Mouse (Mus musculus): Measurements from ENCODE around the gene Erp44. TPM values are rescaled to one million over a fixed set of nuclear protein-coding genes. Genes with fewer than 3 reads are reported as not detected.
A peak's percentile ranks its signal among the peaks of the same experiment; 100 is the strongest.

Erp44 gene
- 58.5 and 69.5 TPM in 2 replicates for polyA plus RNA-seq (2014; fragmentation: Nextera tagmentation; extraction: Ambion mirVana)

GRCm38 (mm10) chr4:48279498-48280134 lies at the start of gene Erp44, which contains the start of gene Invs:
Erp44 (minus strand) TSS chr4:48279558.
Invs (plus strand) TSS chr4:48279760.
- H3K4me3 ChIP-seq (ENCODE audit: low read depth, low read length), result peak within 1 kb of the TSS; percentile 64
- H3K36me3 ChIP-seq (ENCODE audit: control insufficient read depth, insufficient read depth, low read length), result no peaks in the 10 kb centered on the region
- H3K9me3 ChIP-seq (replicated peaks; ENCODE audit: control insufficient read depth, low read length), result no peaks in the 10 kb centered on the region
- under 1% methylated on average over 41 of the region's 41 CpGs for WGBS (ENCODE audit: insufficient replicate concordance)
- peak within 1 kb of the TSS; percentile 88 for H3K9ac ChIP-seq (ENCODE audit: low read depth, low read length)
- peaks cover 3% of the 10 kb centered on the region; the same call in 1 of the 2 replicates for H3K4me1 ChIP-seq (ENCODE audit: control insufficient read depth, insufficient read depth, low read length)
- no peaks in the 10 kb centered on the region for H3K27me3 ChIP-seq (ENCODE audit: control insufficient read depth, insufficient read depth, low read length)
- peak; percentile 99 for ATAC-seq (replicated peaks; ENCODE audit: insufficient number of reproducible peaks, low FRiP score, low TSS enrichment)
- H3K4me2 ChIP-seq, result peak within 1 kb of the TSS; percentile 74
- H3K27ac ChIP-seq (ENCODE audit: low read depth, low read length), result peak within 1 kb of the TSS; percentile 59

GRCm38 (mm10) chr4:48328042-48328441 lies 48.7 kb upstream of the Erp44 start:
- no peak overlapping the region for H3K4me2 ChIP-seq
- H3K9ac ChIP-seq (ENCODE audit: low read depth, low read length), result no peak overlapping the region
- 57% methylated on average over 2 of the region's 2 CpGs for WGBS (ENCODE audit: insufficient replicate concordance)
- no peak overlapping the region for H3K27ac ChIP-seq (ENCODE audit: low read depth, low read length)
- no peaks in the 10 kb centered on the region for H3K27me3 ChIP-seq (ENCODE audit: control insufficient read depth, insufficient read depth, low read length)
- no peaks in the 10 kb centered on the region for H3K9me3 ChIP-seq (replicated peaks; ENCODE audit: control insufficient read depth, low read length)
- H3K36me3 ChIP-seq (ENCODE audit: control insufficient read depth, insufficient read depth, low read length), result no peaks in the 10 kb centered on the region
- H3K4me3 ChIP-seq (ENCODE audit: low read depth, low read length), result no peak overlapping the region
- no peak for ATAC-seq (replicated peaks; ENCODE audit: insufficient number of reproducible peaks, low FRiP score, low TSS enrichment)
- H3K4me1 ChIP-seq (ENCODE audit: control insufficient read depth, insufficient read depth, low read length), result no peaks in the 10 kb centered on the region

DNA sequence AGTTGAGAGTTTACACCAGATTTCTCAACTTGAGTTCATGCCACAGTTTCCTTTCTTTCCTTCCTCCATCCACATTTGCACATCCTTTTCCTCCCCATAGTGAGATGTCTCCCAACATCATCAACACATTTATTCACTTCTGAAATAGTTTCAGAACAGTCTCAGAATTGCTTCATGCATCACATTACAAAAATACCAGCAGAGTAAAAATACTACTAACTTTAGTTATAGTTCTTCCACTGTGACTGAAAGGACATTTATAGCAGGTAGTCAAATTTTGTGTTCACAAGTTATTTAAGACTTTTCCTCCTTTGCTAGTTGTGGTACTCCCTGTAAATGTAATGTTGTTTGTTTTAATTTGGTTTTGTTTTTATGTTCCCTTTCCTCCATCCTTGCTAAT lies 47.8 kb upstream of the Erp44 start:
- Histone ChIP-seq H3K4me2 (no peak overlapping the region), H3K9ac (ENCODE audit: low read depth, low read length) (no peak overlapping the region), H3K27me3 (ENCODE audit: control insufficient read depth, insufficient read depth, low read length) (no peaks in the 10 kb centered on the region), H3K27ac (ENCODE audit: low read depth, low read length) (no peak overlapping the region), H3K36me3 (ENCODE audit: control insufficient read depth, insufficient read depth, low read length) (no peaks in the 10 kb centered on the region), H3K9me3 (replicated peaks; ENCODE audit: control insufficient read depth, low read length) (no peaks in the 10 kb centered on the region), H3K4me1 (ENCODE audit: control insufficient read depth, insufficient read depth, low read length) (no peaks in the 10 kb centered on the region), H3K4me3 (ENCODE audit: low read depth, low read length) (no peak overlapping the region)
- ATAC-seq (replicated peaks; ENCODE audit: insufficient number of reproducible peaks, low FRiP score, low TSS enrichment), result no peak

DNA sequence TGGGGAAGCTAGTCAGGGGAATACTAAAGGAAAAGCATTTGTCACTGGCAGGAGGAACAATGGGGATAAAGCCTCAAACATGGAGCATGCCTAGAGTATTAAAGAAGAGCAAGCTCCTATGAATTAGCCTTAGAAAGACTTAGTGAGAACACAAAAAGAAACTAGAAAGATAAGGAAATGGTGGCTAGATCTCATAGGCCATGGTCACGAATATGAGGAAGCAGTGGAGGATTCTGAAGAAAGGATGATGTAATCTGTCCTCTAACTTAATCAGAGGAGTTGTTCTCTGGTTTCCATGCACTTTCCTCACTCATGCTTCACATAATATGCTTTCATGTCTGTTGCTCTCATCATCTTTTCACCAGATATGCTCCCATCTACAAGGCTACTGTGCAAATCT lies 42.7 kb upstream of the Erp44 start:
- ATAC-seq (replicated peaks; ENCODE audit: insufficient number of reproducible peaks, low FRiP score, low TSS enrichment), result no peak

GRCm38 (mm10) chr4:48321276-48321675 lies 41.9 kb upstream of the Erp44 start:
- no peak overlapping the region for H3K27ac ChIP-seq (ENCODE audit: low read depth, low read length)
- H3K4me1 ChIP-seq (ENCODE audit: control insufficient read depth, insufficient read depth, low read length), result no peaks in the 10 kb centered on the region
- 83% methylated on average over 1 of the region's 1 CpGs for WGBS (ENCODE audit: insufficient replicate concordance)
- no peak overlapping the region for H3K4me2 ChIP-seq
- no peak overlapping the region for H3K9ac ChIP-seq (ENCODE audit: low read depth, low read length)
- no peak overlapping the region for H3K4me3 ChIP-seq (ENCODE audit: low read depth, low read length)
- H3K9me3 ChIP-seq (replicated peaks; ENCODE audit: control insufficient read depth, low read length), result no peaks in the 10 kb centered on the region
- no peaks in the 10 kb centered on the region for H3K27me3 ChIP-seq (ENCODE audit: control insufficient read depth, insufficient read depth, low read length)
- no peak for ATAC-seq (replicated peaks; ENCODE audit: insufficient number of reproducible peaks, low FRiP score, low TSS enrichment)
- H3K36me3 ChIP-seq (ENCODE audit: control insufficient read depth, insufficient read depth, low read length), result no peaks in the 10 kb centered on the region

More for the DNA sequence above, 42.7 kb upstream of the Erp44 start:
- 57% methylated on average over 1 of the region's 1 CpGs for WGBS (ENCODE audit: insufficient replicate concordance)
- no peaks in the 10 kb centered on the region for H3K9me3 ChIP-seq (replicated peaks; ENCODE audit: control insufficient read depth, low read length)
- H3K4me1 ChIP-seq (ENCODE audit: control insufficient read depth, insufficient read depth, low read length), result no peaks in the 10 kb centered on the region
- H3K9ac ChIP-seq (ENCODE audit: low read depth, low read length), result no peak overlapping the region
- H3K27me3 ChIP-seq (ENCODE audit: control insufficient read depth, insufficient read depth, low read length), result no peaks in the 10 kb centered on the region
- no peaks in the 10 kb centered on the region for H3K36me3 ChIP-seq (ENCODE audit: control insufficient read depth, insufficient read depth, low read length)
- H3K27ac ChIP-seq (ENCODE audit: low read depth, low read length), result no peak overlapping the region
- no peak overlapping the region for H3K4me2 ChIP-seq
- no peak overlapping the region for H3K4me3 ChIP-seq (ENCODE audit: low read depth, low read length)

GRCm38 (mm10) chr4:48316036-48316435 lies 36.7 kb upstream of the Erp44 start:
- H3K9ac ChIP-seq (ENCODE audit: low read depth, low read length), result no peak overlapping the region
- no peak overlapping the region for H3K4me2 ChIP-seq
- H3K36me3 ChIP-seq (ENCODE audit: control insufficient read depth, insufficient read depth, low read length), result no peaks in the 10 kb centered on the region
- H3K4me3 ChIP-seq (ENCODE audit: low read depth, low read length), result no peak overlapping the region
- no peaks in the 10 kb centered on the region for H3K4me1 ChIP-seq (ENCODE audit: control insufficient read depth, insufficient read depth, low read length)
- no peaks in the 10 kb centered on the region for H3K9me3 ChIP-seq (replicated peaks; ENCODE audit: control insufficient read depth, low read length)
- no peak overlapping the region for H3K27ac ChIP-seq (ENCODE audit: low read depth, low read length)
- H3K27me3 ChIP-seq (ENCODE audit: control insufficient read depth, insufficient read depth, low read length), result no peaks in the 10 kb centered on the region
- no peak for ATAC-seq (replicated peaks; ENCODE audit: insufficient number of reproducible peaks, low FRiP score, low TSS enrichment)
- WGBS (ENCODE audit: insufficient replicate concordance), result 82% methylated on average over 3 of the region's 3 CpGs

GRCm38 (mm10) chr4:48314814-48315213 lies 35.5 kb upstream of the Erp44 start:
- 76% methylated on average over 3 of the region's 3 CpGs for WGBS (ENCODE audit: insufficient replicate concordance)
- no peak overlapping the region for H3K27ac ChIP-seq (ENCODE audit: low read depth, low read length)
- no peak overlapping the region for H3K4me2 ChIP-seq
- no peaks in the 10 kb centered on the region for H3K27me3 ChIP-seq (ENCODE audit: control insufficient read depth, insufficient read depth, low read length)
- H3K9ac ChIP-seq (ENCODE audit: low read depth, low read length), result no peak overlapping the region
- no peak overlapping the region for H3K4me3 ChIP-seq (ENCODE audit: low read depth, low read length)
- H3K4me1 ChIP-seq (ENCODE audit: control insufficient read depth, insufficient read depth, low read length), result no peaks in the 10 kb centered on the region
- no peaks in the 10 kb centered on the region for H3K36me3 ChIP-seq (ENCODE audit: control insufficient read depth, insufficient read depth, low read length)
- no peaks in the 10 kb centered on the region for H3K9me3 ChIP-seq (replicated peaks; ENCODE audit: control insufficient read depth, low read length)
- ATAC-seq (replicated peaks; ENCODE audit: insufficient number of reproducible peaks, low FRiP score, low TSS enrichment), result no peak

DNA sequence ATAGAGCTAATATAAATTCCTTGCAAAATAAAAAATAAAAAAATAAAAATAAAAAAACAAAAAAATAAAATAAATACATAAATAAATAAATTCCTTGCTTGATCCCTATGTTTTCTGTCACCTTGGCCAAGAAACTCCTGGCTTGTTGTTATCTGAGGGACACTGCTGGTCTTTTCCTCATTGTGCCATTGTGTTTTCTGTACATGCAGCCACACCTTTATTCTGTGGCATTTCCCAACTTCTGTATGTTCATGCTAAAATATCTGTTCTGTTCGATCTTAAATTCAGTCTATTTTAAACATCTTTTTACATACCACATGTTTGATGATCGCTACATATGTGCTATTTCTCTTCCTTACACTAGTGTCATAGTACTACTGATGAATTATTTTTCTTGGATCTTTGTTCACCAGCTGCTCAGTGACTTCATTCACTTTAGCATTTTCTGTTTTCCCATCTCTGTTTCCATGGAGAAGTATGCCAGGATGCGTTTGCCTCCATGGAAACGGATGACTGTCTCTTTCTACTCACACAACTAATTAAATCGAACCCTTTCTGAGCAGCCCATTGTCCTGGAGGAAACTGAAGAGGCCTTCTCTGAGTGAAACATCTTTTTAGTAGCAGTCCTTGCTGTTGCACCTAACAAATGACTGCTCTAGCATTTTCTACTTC lies 7.9 kb upstream of the Erp44 start:
- Histone ChIP-seq H3K9ac (ENCODE audit: low read depth, low read length) (no peak overlapping the region), H3K4me2 (no peak overlapping the region), H3K27ac (ENCODE audit: low read depth, low read length) (no peak overlapping the region), H3K9me3 (replicated peaks; ENCODE audit: control insufficient read depth, low read length) (no peaks in the 10 kb centered on the region), H3K27me3 (ENCODE audit: control insufficient read depth, insufficient read depth, low read length) (no peaks in the 10 kb centered on the region), H3K36me3 (ENCODE audit: control insufficient read depth, insufficient read depth, low read length) (no peaks in the 10 kb centered on the region), H3K4me1 (ENCODE audit: control insufficient read depth, insufficient read depth, low read length) (no peaks in the 10 kb centered on the region), H3K4me3 (ENCODE audit: low read depth, low read length) (no peak overlapping the region)
- no peak for ATAC-seq (replicated peaks; ENCODE audit: insufficient number of reproducible peaks, low FRiP score, low TSS enrichment)
- WGBS (ENCODE audit: insufficient replicate concordance), result 82% methylated on average over 5 of the region's 5 CpGs

- WGBS (ENCODE audit: insufficient replicate concordance), result 91% methylated on average over 1 of the region's 1 CpGs
- Histone ChIP-seq H3K4me2 (no peak overlapping the region), H3K9me3 (replicated peaks; ENCODE audit: control insufficient read depth, low read length) (no peaks in the 10 kb centered on the region), H3K36me3 (ENCODE audit: control insufficient read depth, insufficient read depth, low read length) (no peaks in the 10 kb centered on the region), H3K27me3 (ENCODE audit: control insufficient read depth, insufficient read depth, low read length) (no peaks in the 10 kb centered on the region), H3K4me1 (ENCODE audit: control insufficient read depth, insufficient read depth, low read length) (peaks cover 3% of the 10 kb centered on the region; the same call in 1 of the 2 replicates), H3K4me3 (ENCODE audit: low read depth, low read length) (no peak overlapping the region), H3K9ac (ENCODE audit: low read depth, low read length) (no peak overlapping the region), H3K27ac (ENCODE audit: low read depth, low read length) (no peak overlapping the region)
- ATAC-seq (replicated peaks; ENCODE audit: insufficient number of reproducible peaks, low FRiP score, low TSS enrichment), result no peak
Observed at GRCm38 (mm10) chr4:48281121-48281520, 1.8 kb upstream of the Erp44 start.

Measured in heart, embryonic 11.5 days (tissue).